Mouse (Mus musculus): Measurements from ENCODE around the gene Tmem206. TPM values are rescaled to one million over a fixed set of nuclear protein-coding genes. Genes with fewer than 3 reads are reported as not detected.
A peak's percentile ranks its signal among the peaks of the same experiment; 100 is the strongest.

Gene Tmem206
- polyA plus RNA-seq, 1 experiment: 17.8 TPM

DNA sequence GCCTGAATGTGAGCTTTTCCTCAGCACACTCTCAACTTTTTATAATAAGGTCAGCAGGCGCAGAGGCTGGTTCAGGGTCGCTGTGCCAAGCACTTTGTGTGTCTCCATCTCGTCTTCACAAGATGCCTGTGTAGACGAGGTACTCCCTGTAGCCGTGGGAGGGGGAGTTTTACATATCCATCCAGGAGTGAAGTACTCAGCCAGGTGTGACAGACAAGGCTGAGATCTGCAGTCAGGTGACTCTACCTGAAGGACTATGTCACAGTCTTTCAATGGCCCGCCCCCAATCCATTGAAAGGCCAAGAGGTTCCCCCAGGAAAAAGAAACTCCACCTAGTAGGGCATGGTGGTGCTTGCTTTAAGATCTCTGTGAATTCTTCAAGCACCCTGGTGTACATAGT lies 12.6 kb upstream of the Tmem206 start:
- no peak for TF ChIP-seq CTCF (IDR thresholded peaks at IDR 0.05; ENCODE audit: borderline replicate concordance, control insufficient read depth, extremely low read depth, insufficient read depth, low read length, poor library complexity)
- 59% methylated on average over 6 of the region's 6 CpGs for WGBS
- no peak overlapping the region for H3K4me3 ChIP-seq (ENCODE audit: control insufficient read depth, insufficient read depth, low read length)
- no peaks in the 10 kb centered on the region for H3K27me3 ChIP-seq (ENCODE audit: control insufficient read depth, insufficient read depth, low read length)
- DNase-seq: no peak
- H3K27ac ChIP-seq (ENCODE audit: control insufficient read depth, insufficient read depth, low read length): no peak overlapping the region
- peaks cover 8% of the 10 kb centered on the region for H3K4me1 ChIP-seq (replicated peaks; ENCODE audit: control insufficient read depth, insufficient read depth, low read length)
- H3K36me3 ChIP-seq (ENCODE audit: control insufficient read depth, insufficient read depth, low read length): no peaks in the 10 kb centered on the region

- no peak for DNase-seq
- TF ChIP-seq CTCF (IDR thresholded peaks at IDR 0.05; ENCODE audit: borderline replicate concordance, control insufficient read depth, extremely low read depth, insufficient read depth, low read length, poor library complexity) (no peak), POLR2A (IDR thresholded peaks at IDR 0.05; ENCODE audit: control insufficient read depth, extremely low read depth, insufficient read depth, low read length, poor library complexity) (no peak)
- Histone ChIP-seq H3K36me3 (ENCODE audit: control insufficient read depth, insufficient read depth, low read length) (no peaks in the 10 kb centered on the region), H3K4me3 (ENCODE audit: control insufficient read depth, insufficient read depth, low read length) (no peak overlapping the region), H3K27ac (ENCODE audit: control insufficient read depth, insufficient read depth, low read length) (no peak overlapping the region), H3K4me1 (replicated peaks; ENCODE audit: control insufficient read depth, insufficient read depth, low read length) (peaks cover 8% of the 10 kb centered on the region), H3K27me3 (ENCODE audit: control insufficient read depth, insufficient read depth, low read length) (no peaks in the 10 kb centered on the region)
- WGBS: 88% methylated on average over 4 of the region's 4 CpGs
Observed at GRCm38 (mm10) chr1:191313926-191314325, 11.8 kb upstream of the Tmem206 start.

- H3K27me3 ChIP-seq (ENCODE audit: control insufficient read depth, insufficient read depth, low read length): no peaks in the 10 kb centered on the region
- no peak overlapping the region for H3K4me3 ChIP-seq (ENCODE audit: control insufficient read depth, insufficient read depth, low read length)
- TF ChIP-seq POLR2A (IDR thresholded peaks at IDR 0.05; ENCODE audit: control insufficient read depth, extremely low read depth, insufficient read depth, low read length, poor library complexity) (no peak), CTCF (IDR thresholded peaks at IDR 0.05; ENCODE audit: borderline replicate concordance, control insufficient read depth, extremely low read depth, insufficient read depth, low read length, poor library complexity) (no peak)
- no peak for DNase-seq
- 89% methylated on average over 8 of the region's 8 CpGs for WGBS
- H3K27ac ChIP-seq (ENCODE audit: control insufficient read depth, insufficient read depth, low read length): no peak overlapping the region
- H3K36me3 ChIP-seq (ENCODE audit: control insufficient read depth, insufficient read depth, low read length): no peaks in the 10 kb centered on the region
- peaks cover 8% of the 10 kb centered on the region for H3K4me1 ChIP-seq (replicated peaks; ENCODE audit: control insufficient read depth, insufficient read depth, low read length)
Observed at GRCm38 (mm10) chr1:191316818-191317217, 8.9 kb upstream of the Tmem206 start.

GRCm38 (mm10) chr1:191317591-191318196 lies 8.0 kb upstream of the Tmem206 start, which contains the start of gene Nenf:
Gene Nenf (minus strand): TSS chr1:191318194.
- peak; percentile 80 for TF ChIP-seq CTCF (IDR thresholded peaks at IDR 0.05; ENCODE audit: borderline replicate concordance, control insufficient read depth, extremely low read depth, insufficient read depth, low read length, poor library complexity)
- peak; percentile 71; the same call in 1 of the 2 replicates for TF ChIP-seq POLR2A (IDR thresholded peaks at IDR 0.05; ENCODE audit: control insufficient read depth, extremely low read depth, insufficient read depth, low read length, poor library complexity)
- WGBS: under 1% methylated on average over 54 of the region's 54 CpGs
- H3K27ac ChIP-seq (ENCODE audit: control insufficient read depth, insufficient read depth, low read length): no peak within 1 kb of the TSS
- H3K4me3 ChIP-seq (ENCODE audit: control insufficient read depth, insufficient read depth, low read length): peak within 1 kb of the TSS; percentile 61
- no peaks in the 10 kb centered on the region for H3K36me3 ChIP-seq (ENCODE audit: control insufficient read depth, insufficient read depth, low read length)
- peaks cover 8% of the 10 kb centered on the region for H3K4me1 ChIP-seq (replicated peaks; ENCODE audit: control insufficient read depth, insufficient read depth, low read length)
- peak; percentile 83 for DNase-seq
- H3K27me3 ChIP-seq (ENCODE audit: control insufficient read depth, insufficient read depth, low read length): no peaks in the 10 kb centered on the region

- H3K4me1 ChIP-seq (replicated peaks; ENCODE audit: control insufficient read depth, insufficient read depth, low read length): peaks cover 4% of the 10 kb centered on the region
- no peak for DNase-seq
- no peaks in the 10 kb centered on the region for H3K27me3 ChIP-seq (ENCODE audit: control insufficient read depth, insufficient read depth, low read length)
- no peak overlapping the region for H3K4me3 ChIP-seq (ENCODE audit: control insufficient read depth, insufficient read depth, low read length)
- no peaks in the 10 kb centered on the region for H3K36me3 ChIP-seq (ENCODE audit: control insufficient read depth, insufficient read depth, low read length)
- H3K27ac ChIP-seq (ENCODE audit: control insufficient read depth, insufficient read depth, low read length): no peak overlapping the region
- TF ChIP-seq CTCF (IDR thresholded peaks at IDR 0.05; ENCODE audit: borderline replicate concordance, control insufficient read depth, extremely low read depth, insufficient read depth, low read length, poor library complexity) (no peak), POLR2A (IDR thresholded peaks at IDR 0.05; ENCODE audit: control insufficient read depth, extremely low read depth, insufficient read depth, low read length, poor library complexity) (no peak)
- 90% methylated on average over 5 of the region's 5 CpGs for WGBS
Observed at GRCm38 (mm10) chr1:191318686-191319085, 7.0 kb upstream of the Tmem206 start.

DNA sequence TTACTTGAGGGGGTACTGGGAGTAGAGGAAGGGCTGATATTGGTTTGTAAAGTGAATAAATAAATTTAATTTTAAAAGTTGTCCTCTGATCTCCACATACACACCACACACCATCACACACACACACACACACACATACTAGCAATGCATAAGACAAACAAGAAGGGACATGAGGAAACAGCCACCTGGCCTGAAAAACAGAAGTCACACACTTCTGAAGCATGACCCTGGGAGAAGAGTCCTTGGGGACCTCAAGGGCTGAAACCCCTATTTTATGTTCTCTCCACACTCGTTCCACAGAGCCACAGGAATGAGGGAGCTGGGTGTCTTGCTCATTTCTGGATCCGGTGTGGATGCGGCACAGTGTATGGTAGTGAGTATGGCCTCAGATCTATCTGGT lies 2.3 kb upstream of the Tmem206 start:
- TF ChIP-seq CTCF (IDR thresholded peaks at IDR 0.05; ENCODE audit: borderline replicate concordance, control insufficient read depth, extremely low read depth, insufficient read depth, low read length, poor library complexity): no peak
- TF ChIP-seq POLR2A (IDR thresholded peaks at IDR 0.05; ENCODE audit: control insufficient read depth, extremely low read depth, insufficient read depth, low read length, poor library complexity): no peak
- DNase-seq: no peak
- Histone ChIP-seq H3K27me3 (ENCODE audit: control insufficient read depth, insufficient read depth, low read length) (no peaks in the 10 kb centered on the region), H3K36me3 (ENCODE audit: control insufficient read depth, insufficient read depth, low read length) (no peaks in the 10 kb centered on the region), H3K27ac (ENCODE audit: control insufficient read depth, insufficient read depth, low read length) (no peak overlapping the region), H3K4me1 (replicated peaks; ENCODE audit: control insufficient read depth, insufficient read depth, low read length) (peaks cover 21% of the 10 kb centered on the region), H3K4me3 (ENCODE audit: control insufficient read depth, insufficient read depth, low read length) (no peak overlapping the region)
- 92% methylated on average over 3 of the region's 3 CpGs for WGBS

Measured in thymus, adult 2 months (tissue).